Mouse (Mus musculus): ENCODE measurements around the gene Scg3. TPM values are rescaled to one million over a fixed set of nuclear protein-coding genes. Genes with fewer than 3 reads are reported as not detected.

Gene Scg3
- polyA plus RNA-seq, 1 experiment from 2014 or later: 5.8 TPM

DNA sequence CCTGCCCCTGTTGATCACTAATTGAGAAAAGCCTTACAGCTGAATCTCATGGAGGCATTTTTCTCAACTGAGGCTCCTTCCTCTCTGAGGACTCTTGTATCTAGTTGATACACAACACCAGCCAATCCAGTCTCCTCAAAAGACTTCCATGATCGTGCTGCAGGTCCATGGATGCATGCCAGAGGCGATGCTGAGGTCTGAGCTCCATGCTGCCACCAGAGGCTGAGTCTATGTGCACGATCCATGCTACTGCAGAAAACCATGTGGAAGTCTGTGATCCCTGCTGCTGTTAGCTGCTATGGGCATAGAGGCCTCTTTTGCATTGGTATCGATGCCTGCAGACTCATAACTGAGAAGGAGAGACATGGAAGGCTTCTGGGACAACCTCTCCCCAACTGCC, 49.6 kb downstream of the Scg3 start:
- H3K27me3 ChIP-seq (replicated peaks; ENCODE audit: control insufficient read depth, insufficient read depth, low read length): no peaks in the 10 kb centered on the region
- H3K27ac ChIP-seq (replicated peaks; ENCODE audit: low read depth, low read length): no peak overlapping the region
- no peak overlapping the region for H3K4me3 ChIP-seq (ENCODE audit: low read depth, low read length)
- H3K9ac ChIP-seq (ENCODE audit: low read depth, low read length): no peak overlapping the region
- 85% methylated on average over 4 of the region's 4 CpGs for WGBS
- peaks cover 6% of the 10 kb centered on the region; the same call in 1 of the 2 replicates for H3K4me1 ChIP-seq (ENCODE audit: control insufficient read depth, insufficient read depth, low read length)
- H3K4me2 ChIP-seq (ENCODE audit: low read depth, low read length): no peak overlapping the region
- DNase-seq (ENCODE audit: low spot score) (no peak), ATAC-seq (ENCODE audit: low read depth) (no peak)
- H3K36me3 ChIP-seq (ENCODE audit: control insufficient read depth, insufficient read depth, low read length): 0 out of 2 replicates have a peak, but pooled peaks cover 17% of the 10 kb centered on the region
- H3K9me3 ChIP-seq (ENCODE audit: control insufficient read depth, low read length): no peaks in the 10 kb centered on the region

DNA sequence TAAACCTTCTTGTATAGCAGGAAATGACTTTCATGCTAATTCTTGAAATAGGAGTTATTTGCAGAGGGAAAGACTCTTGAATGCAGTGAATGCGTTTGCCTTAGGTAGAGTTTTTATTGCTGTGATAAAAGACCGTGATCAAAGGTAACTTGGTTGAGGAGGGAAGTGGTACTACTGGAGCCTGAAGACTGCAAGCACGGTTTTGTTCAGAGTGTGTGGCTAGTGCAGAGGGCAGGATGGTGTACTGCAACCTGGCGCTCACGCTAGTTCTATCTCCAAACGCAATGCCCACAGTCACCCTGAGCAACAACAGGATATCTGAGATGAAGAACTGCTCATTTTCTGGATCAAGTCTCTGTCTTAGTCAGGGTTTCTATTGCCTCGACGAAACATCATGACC, 50.3 kb downstream of the Scg3 start:
- Histone ChIP-seq H3K27ac (replicated peaks; ENCODE audit: low read depth, low read length) (no peak overlapping the region), H3K9me3 (ENCODE audit: control insufficient read depth, low read length) (no peaks in the 10 kb centered on the region), H3K27me3 (replicated peaks; ENCODE audit: control insufficient read depth, insufficient read depth, low read length) (no peaks in the 10 kb centered on the region), H3K4me1 (ENCODE audit: control insufficient read depth, insufficient read depth, low read length) (peaks cover 6% of the 10 kb centered on the region; the same call in 1 of the 2 replicates), H3K4me2 (ENCODE audit: low read depth, low read length) (no peak overlapping the region), H3K36me3 (ENCODE audit: control insufficient read depth, insufficient read depth, low read length) (0 out of 2 replicates have a peak, but pooled peaks cover 17% of the 10 kb centered on the region), H3K9ac (ENCODE audit: low read depth, low read length) (no peak overlapping the region), H3K4me3 (ENCODE audit: low read depth, low read length) (no peak overlapping the region)
- DNase-seq (ENCODE audit: low spot score) (no peak), ATAC-seq (ENCODE audit: low read depth) (no peak)
- WGBS: 90% methylated on average over 8 of the region's 8 CpGs

DNA sequence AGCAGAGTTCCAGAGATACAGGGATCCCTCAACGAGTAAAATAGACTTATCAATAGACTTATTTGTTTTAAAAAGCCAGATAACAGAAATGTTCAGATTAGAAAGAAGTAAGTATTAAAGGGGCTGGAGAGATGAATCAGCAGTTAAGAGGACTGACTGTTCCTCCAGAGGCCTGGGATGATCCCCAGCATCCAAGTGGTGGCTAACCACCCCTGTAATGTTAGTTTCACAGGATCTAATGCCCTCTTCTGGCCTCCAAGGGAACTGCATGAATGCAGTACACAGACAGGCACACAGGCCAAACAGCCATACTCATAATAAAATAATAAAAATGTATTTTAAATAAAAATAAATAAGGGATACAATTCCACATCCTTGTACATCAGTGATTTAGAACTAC, 51.0 kb downstream of the Scg3 start:
- no peak overlapping the region for H3K4me3 ChIP-seq (ENCODE audit: low read depth, low read length)
- H3K4me1 ChIP-seq (ENCODE audit: control insufficient read depth, insufficient read depth, low read length): peaks cover 6% of the 10 kb centered on the region; the same call in 1 of the 2 replicates
- ATAC-seq (ENCODE audit: low read depth) (no peak), DNase-seq (ENCODE audit: low spot score) (no peak)
- H3K27me3 ChIP-seq (replicated peaks; ENCODE audit: control insufficient read depth, insufficient read depth, low read length): no peaks in the 10 kb centered on the region
- H3K9ac ChIP-seq (ENCODE audit: low read depth, low read length): no peak overlapping the region
- H3K4me2 ChIP-seq (ENCODE audit: low read depth, low read length): no peak overlapping the region
- H3K9me3 ChIP-seq (ENCODE audit: control insufficient read depth, low read length): no peaks in the 10 kb centered on the region
- no peak overlapping the region for H3K27ac ChIP-seq (replicated peaks; ENCODE audit: low read depth, low read length)
- H3K36me3 ChIP-seq (ENCODE audit: control insufficient read depth, insufficient read depth, low read length): 0 out of 2 replicates have a peak, but pooled peaks cover 14% of the 10 kb centered on the region
- WGBS: 57% methylated on average over 1 of the region's 1 CpGs

DNA sequence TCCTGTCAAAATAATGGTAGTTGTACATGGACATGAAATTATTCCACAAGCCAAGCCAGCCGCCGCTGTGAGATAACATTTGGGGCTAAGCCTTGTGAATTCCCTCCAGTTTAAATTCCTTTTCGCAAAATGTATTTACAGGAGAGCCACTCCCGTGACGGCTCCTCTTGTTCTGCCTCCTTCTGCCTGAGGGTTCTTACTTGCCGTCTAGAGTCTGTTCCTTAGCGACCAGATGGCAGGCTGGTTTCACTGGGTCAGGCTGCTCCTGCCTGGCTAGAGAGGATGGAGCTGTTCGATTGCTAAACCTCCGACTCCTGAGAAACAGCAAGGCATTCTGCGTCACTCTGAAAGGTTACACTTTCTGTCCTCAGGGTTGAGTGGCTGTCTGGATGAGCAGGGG, 51.7 kb downstream of the Scg3 start:
- ATAC-seq (ENCODE audit: low read depth) (peak; percentile 73), DNase-seq (ENCODE audit: low spot score) (peak; percentile 50)
- 0 out of 2 replicates have a peak, but pooled peaks cover 8% of the 10 kb centered on the region for H3K36me3 ChIP-seq (ENCODE audit: control insufficient read depth, insufficient read depth, low read length)
- no peak overlapping the region for H3K4me3 ChIP-seq (ENCODE audit: low read depth, low read length)
- 20% methylated on average over 10 of the region's 10 CpGs for WGBS
- H3K4me2 ChIP-seq (ENCODE audit: low read depth, low read length): peak overlapping the region; percentile 5; the same call in 1 of the 2 replicates
- H3K27me3 ChIP-seq (replicated peaks; ENCODE audit: control insufficient read depth, insufficient read depth, low read length): no peaks in the 10 kb centered on the region
- H3K4me1 ChIP-seq (ENCODE audit: control insufficient read depth, insufficient read depth, low read length): peaks cover 6% of the 10 kb centered on the region; the same call in 1 of the 2 replicates
- no peak overlapping the region for H3K9ac ChIP-seq (ENCODE audit: low read depth, low read length)
- peak overlapping the region; percentile 53 for H3K27ac ChIP-seq (replicated peaks; ENCODE audit: low read depth, low read length)
- no peaks in the 10 kb centered on the region for H3K9me3 ChIP-seq (ENCODE audit: control insufficient read depth, low read length)

DNA sequence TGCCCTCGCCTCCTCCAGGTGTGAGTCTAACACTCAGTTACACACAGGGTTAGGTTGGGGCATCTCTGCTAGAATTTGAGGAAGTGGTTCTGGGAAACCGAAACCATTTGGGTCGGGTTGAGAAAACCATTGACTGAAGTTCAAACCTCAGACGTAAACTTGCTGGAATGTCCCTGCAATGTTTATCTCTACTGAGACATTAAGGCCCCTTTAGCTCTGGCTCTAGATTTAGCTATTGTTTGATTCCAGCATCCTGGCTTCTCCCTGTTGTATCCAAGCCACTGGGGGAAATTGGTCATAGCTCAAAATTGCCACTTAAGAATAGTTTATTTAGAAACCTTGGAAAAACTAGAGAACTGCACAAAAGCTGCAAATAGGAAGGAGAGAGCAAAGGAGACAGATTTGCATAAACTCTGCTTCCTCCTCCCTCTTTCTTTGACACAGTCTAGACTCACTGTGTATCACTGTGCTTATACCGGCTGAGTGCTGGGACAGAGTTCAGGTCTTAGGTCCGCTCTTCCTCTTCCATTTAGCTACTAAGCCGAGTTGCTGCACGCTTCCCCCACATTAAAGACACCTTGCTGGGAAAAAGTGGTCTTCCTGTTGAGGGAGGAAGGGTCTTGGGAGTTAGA, 52.9 kb downstream of the Scg3 start:
- no peaks in the 10 kb centered on the region for H3K9me3 ChIP-seq (ENCODE audit: control insufficient read depth, low read length)
- WGBS: 81% methylated on average over 8 of the region's 8 CpGs
- ATAC-seq (ENCODE audit: low read depth) (no peak), DNase-seq (ENCODE audit: low spot score) (no peak)
- no peaks in the 10 kb centered on the region for H3K27me3 ChIP-seq (replicated peaks; ENCODE audit: control insufficient read depth, insufficient read depth, low read length)
- peaks cover 10% of the 10 kb centered on the region for H3K4me1 ChIP-seq (ENCODE audit: control insufficient read depth, insufficient read depth, low read length)
- no peak overlapping the region for H3K9ac ChIP-seq (ENCODE audit: low read depth, low read length)
- H3K4me2 ChIP-seq (ENCODE audit: low read depth, low read length): no peak overlapping the region
- no peak overlapping the region for H3K27ac ChIP-seq (replicated peaks; ENCODE audit: low read depth, low read length)
- no peak overlapping the region for H3K4me3 ChIP-seq (ENCODE audit: low read depth, low read length)
- 0 out of 2 replicates have a peak, but pooled peaks cover 3% of the 10 kb centered on the region for H3K36me3 ChIP-seq (ENCODE audit: control insufficient read depth, insufficient read depth, low read length)

DNA sequence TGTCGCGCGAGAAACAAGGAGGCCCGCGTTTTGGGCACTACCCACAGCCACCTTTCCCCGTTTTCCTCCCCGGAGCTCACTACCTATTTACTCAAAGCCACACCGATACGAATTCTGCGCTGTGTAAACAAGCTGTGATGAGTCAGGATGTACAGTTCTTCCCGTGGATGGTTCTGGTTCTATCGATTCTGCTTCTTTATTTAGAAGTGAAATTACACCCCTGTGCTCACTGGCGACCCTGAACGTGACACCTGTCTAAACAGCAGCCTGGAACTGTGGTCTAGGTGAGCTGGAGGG, 57.6 kb downstream of the Scg3 start:
- H3K9ac ChIP-seq (ENCODE audit: low read depth, low read length): peak overlapping the region; percentile 96
- no peaks in the 10 kb centered on the region for H3K36me3 ChIP-seq (ENCODE audit: control insufficient read depth, insufficient read depth, low read length)
- peak overlapping the region; percentile 79 for H3K4me3 ChIP-seq (ENCODE audit: low read depth, low read length)
- H3K4me1 ChIP-seq (ENCODE audit: control insufficient read depth, insufficient read depth, low read length): peaks cover 8% of the 10 kb centered on the region
- peak overlapping the region; percentile 90 for H3K27ac ChIP-seq (replicated peaks; ENCODE audit: low read depth, low read length)
- WGBS: under 1% methylated on average over 13 of the region's 14 CpGs
- H3K4me2 ChIP-seq (ENCODE audit: low read depth, low read length): peak overlapping the region; percentile 65
- no peak for ATAC-seq (ENCODE audit: low read depth)
- no peak for DNase-seq (ENCODE audit: low spot score)
- H3K27me3 ChIP-seq (replicated peaks; ENCODE audit: control insufficient read depth, insufficient read depth, low read length): no peaks in the 10 kb centered on the region
- no peaks in the 10 kb centered on the region for H3K9me3 ChIP-seq (ENCODE audit: control insufficient read depth, low read length)

DNA sequence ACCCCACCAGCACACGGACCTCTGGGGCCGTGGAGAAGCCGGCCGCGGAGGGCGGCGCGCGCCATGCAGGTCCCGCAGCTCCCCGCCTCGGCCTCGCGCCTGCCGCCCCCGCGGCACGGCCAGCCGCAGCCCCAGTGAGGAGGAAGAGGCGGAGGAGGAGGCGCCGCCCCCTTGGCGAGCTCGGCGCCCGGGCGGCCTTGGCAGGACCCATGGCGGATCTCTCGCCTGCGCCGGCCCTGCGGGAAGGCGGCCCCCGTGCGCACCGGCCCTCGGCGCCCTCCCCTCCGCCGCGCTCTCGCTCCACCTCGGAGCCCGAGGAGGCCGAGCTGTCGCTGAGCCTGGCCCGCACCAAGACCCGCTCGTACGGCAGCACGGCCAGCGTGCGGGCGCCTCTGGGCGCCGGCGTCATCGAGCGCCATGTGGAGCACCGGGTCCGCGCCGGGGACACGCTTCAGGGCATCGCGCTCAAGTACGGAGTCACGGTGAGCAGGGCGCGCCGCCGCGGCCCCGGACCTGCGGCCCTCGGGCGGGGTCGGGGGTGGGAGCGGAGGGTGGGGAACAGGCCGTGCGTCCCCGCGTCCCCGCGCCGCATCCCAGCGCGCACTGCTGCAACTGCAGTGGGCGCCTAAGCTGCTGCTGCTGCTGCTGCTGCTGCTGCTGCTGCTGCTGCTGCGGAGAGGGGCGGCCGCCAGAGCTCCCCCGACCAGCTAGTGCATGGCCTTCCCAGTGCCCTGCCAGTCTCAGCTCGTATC, 58.1 kb downstream of the Scg3 start, which contains the start of gene Lysmd2:
Gene Lysmd2, plus strand, starts transcription at position 186 of the 752 bp plus-strand sequence.
- Histone ChIP-seq H3K27me3 (replicated peaks; ENCODE audit: control insufficient read depth, insufficient read depth, low read length) (no peaks in the 10 kb centered on the region), H3K36me3 (ENCODE audit: control insufficient read depth, insufficient read depth, low read length) (no peaks in the 10 kb centered on the region), H3K27ac (replicated peaks; ENCODE audit: low read depth, low read length) (peak within 1 kb of the TSS; percentile 90), H3K9me3 (ENCODE audit: control insufficient read depth, low read length) (no peaks in the 10 kb centered on the region), H3K4me3 (ENCODE audit: low read depth, low read length) (peak within 1 kb of the TSS; percentile 79), H3K9ac (ENCODE audit: low read depth, low read length) (peak within 1 kb of the TSS; percentile 96), H3K4me1 (ENCODE audit: control insufficient read depth, insufficient read depth, low read length) (peaks cover 8% of the 10 kb centered on the region), H3K4me2 (ENCODE audit: low read depth, low read length) (peak within 1 kb of the TSS; percentile 65)
- peak; percentile 77 for DNase-seq (ENCODE audit: low spot score)
- peak; percentile 90 for ATAC-seq (ENCODE audit: low read depth)
- WGBS: 0% methylated on average over 5 of the region's 94 CpGs

DNA sequence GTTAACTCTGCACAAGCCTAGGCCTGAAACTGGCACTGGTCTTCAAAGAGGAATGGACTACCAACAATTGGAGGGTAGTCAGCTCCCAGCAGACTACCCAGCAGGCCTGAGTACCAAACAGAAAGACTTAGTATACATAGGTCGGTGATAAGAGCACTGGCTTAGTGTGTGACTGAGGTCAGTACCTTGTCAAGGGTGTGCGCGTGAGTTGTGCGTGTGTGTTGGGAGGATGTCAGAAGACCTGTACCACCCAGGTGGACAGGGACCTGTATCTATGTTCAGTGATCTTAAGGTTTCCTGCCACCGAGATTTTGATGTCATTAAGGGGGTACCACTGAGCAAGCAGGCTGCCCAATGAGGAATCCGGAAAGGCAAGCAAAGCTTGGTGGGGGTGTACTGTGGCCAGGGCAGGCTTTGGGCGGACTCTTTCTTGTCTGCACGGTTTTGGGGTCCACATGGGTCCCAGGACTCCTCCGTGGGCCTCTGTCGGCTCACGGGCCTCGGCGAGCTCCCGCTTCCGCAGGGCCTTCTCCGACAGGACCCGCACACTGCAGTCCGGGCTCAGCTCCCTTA, 58.8 kb downstream of the Scg3 start:
- Histone ChIP-seq H3K9me3 (ENCODE audit: control insufficient read depth, low read length) (no peaks in the 10 kb centered on the region), H3K27ac (replicated peaks; ENCODE audit: low read depth, low read length) (peak overlapping the region; percentile 90), H3K4me1 (ENCODE audit: control insufficient read depth, insufficient read depth, low read length) (peaks cover 8% of the 10 kb centered on the region), H3K9ac (ENCODE audit: low read depth, low read length) (peak overlapping the region; percentile 96), H3K36me3 (ENCODE audit: control insufficient read depth, insufficient read depth, low read length) (no peaks in the 10 kb centered on the region), H3K4me3 (ENCODE audit: low read depth, low read length) (peak overlapping the region; percentile 79), H3K4me2 (ENCODE audit: low read depth, low read length) (peak overlapping the region; percentile 65), H3K27me3 (replicated peaks; ENCODE audit: control insufficient read depth, insufficient read depth, low read length) (no peaks in the 10 kb centered on the region)
- peak; percentile 9; the same call in 1 of the 2 replicates for ATAC-seq (ENCODE audit: low read depth)
- WGBS: 18% methylated on average over 15 of the region's 18 CpGs
- no peak for DNase-seq (ENCODE audit: low spot score)
